28 mouse cellular contexts compared by ENCODE assay signal in the genomic region with DNA sequence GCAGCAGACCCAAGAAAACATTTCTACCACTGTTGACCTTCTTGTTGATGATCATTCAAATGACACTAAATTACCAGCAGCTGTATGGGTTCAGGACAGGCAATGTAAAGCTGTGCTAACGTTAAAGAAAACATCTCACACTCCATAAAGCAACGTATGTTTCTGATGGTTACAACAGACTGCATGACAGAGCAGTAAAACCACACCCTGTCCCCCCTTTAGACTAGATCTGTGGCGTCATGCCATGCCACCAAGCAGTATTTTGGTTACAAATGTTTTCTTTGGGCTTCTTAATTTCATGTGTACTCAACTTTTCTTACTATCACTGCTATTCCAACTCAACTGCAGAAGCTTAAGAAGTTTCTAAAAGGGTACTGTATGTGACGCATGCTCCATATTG. TPM values are rescaled to one million over a fixed set of nuclear protein-coding genes. Genes with fewer than 3 reads are reported as not detected.
A peak's percentile ranks its signal among the peaks of the same experiment; 100 is the strongest.
DNase-seq lines count a peak whose midpoint lies in the region; ATAC-seq and TF ChIP-seq lines count a peak whose summit lies in the region.
"Had no signal": no experiment of that assay in that cellular context is flagged by ENCODE, and none has a peak within 500 bp of the region (broad histone marks: within the 10 kb centered on the region; RNA-seq: fewer than 3 reads in every experiment).

No protein-coding gene starts in this region.

- TF ChIP-seq EP300 in liver, postnatal 0 days (IDR thresholded peaks at IDR 0.05; ENCODE audit: low read depth) = no peak

- H3K36me3 ChIP-seq in lung, embryonic 14.5 days (ENCODE audit: insufficient read depth) = 0 out of 2 replicates have a peak, but pooled peaks cover 11% of the 10 kb centered on the region
- H3K36me3 ChIP-seq in liver, embryonic 12.5 days = peaks cover 9% of the 10 kb centered on the region; the same call in 1 of the 2 replicates
- H3K36me3 ChIP-seq in liver, postnatal 0 days (replicated peaks; ENCODE audit: insufficient read depth, low read length) = no peaks in the 10 kb centered on the region; the same call in 1 of the 2 replicates
- H3K36me3 ChIP-seq: lung, embryonic 15.5 days had no signal

- no peak overlapping the region for H3K4me3 ChIP-seq in lung, embryonic 14.5 days (ENCODE audit: low read depth, low read length)
- no peak overlapping the region for H3K4me3 ChIP-seq in liver, embryonic 12.5 days
- H3K4me3 ChIP-seq in liver, postnatal 0 days (ENCODE audit: low read depth, low read length) = no peak overlapping the region
- H3K4me3 ChIP-seq: embryonic facial prominence, embryonic 13.5 days; heart, embryonic 10.5 days; hindbrain, embryonic 15.5 days; left cerebral cortex, adult 2 months; limb, embryonic 13.5 days; lung, embryonic 15.5 days had no signal

- H3K27me3 ChIP-seq in lung, embryonic 14.5 days (ENCODE audit: insufficient read depth, low read length) = no peaks in the 10 kb centered on the region
- no peaks in the 10 kb centered on the region for H3K27me3 ChIP-seq in liver, embryonic 12.5 days (replicated peaks)
- no peaks in the 10 kb centered on the region for H3K27me3 ChIP-seq in liver, postnatal 0 days (ENCODE audit: insufficient read depth, low read length)
- H3K27me3 ChIP-seq: embryonic facial prominence, embryonic 13.5 days; hindbrain, embryonic 15.5 days; limb, embryonic 13.5 days; lung, embryonic 15.5 days had no signal

- intact Hi-C loops in left cerebral cortex, postnatal 10 days (cut with DNase I) = no loop called here

- no peak for TF ChIP-seq CTCF in lung, embryonic 14.5 days (IDR thresholded peaks at IDR 0.05; ENCODE audit: low read depth)
- TF ChIP-seq CTCF in liver, postnatal 0 days (IDR thresholded peaks at IDR 0.05; ENCODE audit: low read depth) = no peak

- no peak overlapping the region for H3K27ac ChIP-seq in lung, embryonic 14.5 days (ENCODE audit: low read depth)
- no peak overlapping the region for H3K27ac ChIP-seq in liver, embryonic 12.5 days
- no peak overlapping the region for H3K27ac ChIP-seq in liver, postnatal 0 days (ENCODE audit: low read depth)
- H3K27ac ChIP-seq: embryonic facial prominence, embryonic 13.5 days; heart, embryonic 10.5 days; hindbrain, embryonic 15.5 days; left cerebral cortex, adult 2 months; limb, embryonic 13.5 days; lung, embryonic 15.5 days had no signal

- no peaks in the 10 kb centered on the region for H3K4me1 ChIP-seq in lung, embryonic 14.5 days (ENCODE audit: insufficient read depth)
- H3K4me1 ChIP-seq in liver, embryonic 12.5 days = peaks cover 41% of the 10 kb centered on the region
- H3K4me1 ChIP-seq in liver, postnatal 0 days (ENCODE audit: insufficient read depth) = peaks cover 7% of the 10 kb centered on the region
- H3K4me1 ChIP-seq: heart, embryonic 10.5 days; hindbrain, embryonic 15.5 days; limb, embryonic 13.5 days; lung, embryonic 15.5 days had no signal

- ATAC-seq in lung, embryonic 14.5 days (ENCODE audit: insufficient read depth) = no peak; the same call in 1 of the 2 replicates
- ATAC-seq in liver, embryonic 12.5 days = peak; percentile 87
- peak; percentile 70 for ATAC-seq in liver, postnatal 0 days
- ATAC-seq in neutrophil, adult 5-6 weeks (ENCODE audit: extremely low read depth, insufficient number of reproducible peaks, low FRiP score, poor library complexity, severe bottlenecking) = peak; percentile 33; the same call in 1 of the 2 replicates
- ATAC-seq: forebrain, postnatal 0 days; inflammation-experienced regulatory T-cells, adult 6 months had no signal

- WGBS in lung, embryonic 14.5 days = 50% methylated on average over 4 of the region's 4 CpGs
- WGBS in liver, embryonic 12.5 days (ENCODE audit: insufficient replicate concordance) = 48% methylated on average over 4 of the region's 4 CpGs
- WGBS in liver, postnatal 0 days (ENCODE audit: insufficient replicate concordance) = 54% methylated on average over 4 of the region's 4 CpGs

- H3K9ac ChIP-seq in lung, embryonic 14.5 days = no peak overlapping the region
- no peak overlapping the region for H3K9ac ChIP-seq in liver, embryonic 12.5 days
- no peak overlapping the region for H3K9ac ChIP-seq in liver, postnatal 0 days (replicated peaks)
- H3K9ac ChIP-seq: embryonic facial prominence, embryonic 13.5 days; forebrain, postnatal 0 days; hindbrain, embryonic 15.5 days; limb, embryonic 13.5 days; lung, embryonic 15.5 days had no signal

- no peak overlapping the region for H3K4me2 ChIP-seq in lung, embryonic 14.5 days
- H3K4me2 ChIP-seq in liver, embryonic 12.5 days = 0 out of 2 replicates have a peak overlapping the region, but pooled peaks have one; percentile 8
- no peak overlapping the region for H3K4me2 ChIP-seq in liver, postnatal 0 days (ENCODE audit: low read depth, low read length)
- H3K4me2 ChIP-seq: embryonic facial prominence, embryonic 13.5 days; hindbrain, embryonic 15.5 days; limb, embryonic 13.5 days; lung, embryonic 15.5 days had no signal

- peak; percentile 43 for DNase-seq in lung, embryonic 14.5 days
- DNase-seq in lung, adult 18-20 months = no peak
- DNase-seq in liver, postnatal 0 days = no peak
- DNase-seq in thymus, postnatal 4 days = no peak
- DNase-seq in left cerebral cortex, postnatal 10 days (ENCODE audit: extremely low spot score in 1 of 2, low spot score in 2 of 2) = no peak
- DNase-seq in right cerebral cortex, postnatal 25 days = no peak
- DNase-seq: adrenal gland, adult 2 months; adrenal gland, postnatal 36 days; cerebellum, adult 8-10 months; cerebellum, postnatal 36 days; forebrain, postnatal 0 days; heart, postnatal 4 days; kidney, adult 11 months; kidney, postnatal 14 days; midbrain, embryonic 14.5 days; retina, postnatal 1 day; right cerebral cortex, postnatal 14 days; spleen, adult 18-20 months; thymus, postnatal 14 days had no signal

- no peaks in the 10 kb centered on the region for H3K9me3 ChIP-seq in lung, embryonic 14.5 days (ENCODE audit: low read depth, low read length)
- no peaks in the 10 kb centered on the region for H3K9me3 ChIP-seq in liver, embryonic 12.5 days (replicated peaks)
- no peaks in the 10 kb centered on the region for H3K9me3 ChIP-seq in liver, postnatal 0 days (ENCODE audit: low read length)
- H3K9me3 ChIP-seq: embryonic facial prominence, embryonic 13.5 days; heart, embryonic 10.5 days; hindbrain, embryonic 15.5 days; limb, embryonic 13.5 days; lung, embryonic 15.5 days had no signal

RNA-seq across cellular contexts. Expression of a gene that starts 19.8 kb away (rescaled TPM):
- polyA plus RNA-seq in lung, embryonic 14.5 days (2014; fragmentation: Nextera tagmentation; extraction: Ambion mirVana) = 16.1 and 16.9 TPM in 2 replicates
- 9.4 and 9.7 TPM in 2 replicates for polyA plus RNA-seq in liver, embryonic 12.5 days (2016; fragmentation: Nextera tagmentation; extraction: Ambion mirVana)
- polyA plus RNA-seq in liver, postnatal 0 days (2015; fragmentation: Nextera tagmentation; extraction: Ambion mirVana) = 3.0 and 3.1 TPM in 2 replicates
- total RNA-seq in neutrophil, adult 5-6 weeks (2017) = 41.7 and 43.0 TPM in 2 replicates
- total RNA-seq in left cerebral cortex, postnatal 10 days (2021) = 10 to 100 TPM; 40.6 to 46.4 TPM
